Mouse (Mus musculus) forebrain, embryonic 11.5 days (tissue): ENCODE measurements around the gene Gm17545. TPM values are rescaled to one million over a fixed set of nuclear protein-coding genes. Genes with fewer than 3 reads are reported as not detected.

Source experiments
- ATAC-seq: fragments of 200-750 bp; cut with Nextera tagmentation; replicated peaks from 2 replicates; pipeline ENCODE4 v1.8.0; 2017; ENCODE audit warnings: moderate TSS enrichment; ENCODE audit not compliant: low FRiP score
- DNase-seq: peaks from one replicate; pipeline ENCODE4 v3.0.0-alpha.2; 2017; ENCODE audit warnings: low spot score
- H3K27ac ChIP-seq: fragments of 300-500 bp; sonication (generic); 2 replicates; pipeline ENCODE4 v1.5.1; 2014; ENCODE audit warnings: low read depth, low read length
- H3K27me3 ChIP-seq: fragments of 300-500 bp; sonication (generic); 2 replicates; pipeline ENCODE4 v1.6.1; 2014; ENCODE audit warnings: mild to moderate bottlenecking, low read length, mixed read lengths; ENCODE audit not compliant: control insufficient read depth, insufficient read depth
- H3K36me3 ChIP-seq: fragments of 300-500 bp; sonication (generic); 2 replicates; pipeline ENCODE4 v1.6.1; 2014; ENCODE audit warnings: mild to moderate bottlenecking, low read length, moderate library complexity, mixed read lengths; ENCODE audit not compliant: control insufficient read depth, insufficient read depth
- H3K4me1 ChIP-seq: fragments of 300-500 bp; sonication (generic); replicated peaks from 2 replicates; pipeline ENCODE4 v1.6.1; 2014; ENCODE audit warnings: low read length, mixed read lengths; ENCODE audit not compliant: control insufficient read depth, insufficient read depth
- H3K4me2 ChIP-seq: fragments of 300-500 bp; sonication (generic); 2 replicates; pipeline ENCODE4 v1.6.1; 2014; ENCODE audit warnings: low read depth, mild to moderate bottlenecking, low read length, moderate library complexity, mixed read lengths; ENCODE audit not compliant: severe bottlenecking
- H3K4me3 ChIP-seq: fragments of 300-500 bp; sonication (generic); 2 replicates; pipeline ENCODE4 v1.5.1; 2014; ENCODE audit warnings: low read depth, low read length
- H3K9ac ChIP-seq: fragments of 300-500 bp; sonication (generic); 2 replicates; pipeline ENCODE4 v1.6.1; 2014; ENCODE audit warnings: low read length
- H3K9me3 ChIP-seq: fragments of 300-500 bp; sonication (generic); 2 replicates; pipeline ENCODE4 v1.6.1; 2016; ENCODE audit warnings: low read length, mixed read lengths; ENCODE audit not compliant: control insufficient read depth
- WGBS: fragments of 180-500 bp; shearing (Covaris S2); extraction: QIAGEN DNeasy Blood & Tissue Kit; methylation state at CpG from one replicate; pipeline ENCODE4 v1.1.7; 2014; 5-methylcytosine and 5-hydroxymethylcytosine counted together
- polyA plus RNA-seq: library from polyadenylated mRNA; unstranded; fragments of >200 nt; fragmentation: Nextera tagmentation; extraction: Ambion mirVana; gene quantifications from 2 replicates; pipeline ENCODE4 v1.2.1, GENCODE M21; 2014

Gene Gm17545
- polyA plus RNA-seq, 1 experiment from 2014 or later = not detected

GRCm38 (mm10) chr9:22468899-22469259 is 14.8 kb downstream of the Gm17545 start:
- Histone ChIP-seq H3K4me1 (peaks cover 2% of the 10 kb centered on the region; the same call in 1 of the 2 replicates), H3K9me3 (no peaks in the 10 kb centered on the region), H3K27me3 (no peaks in the 10 kb centered on the region), H3K4me2 (no peak overlapping the region), H3K4me3 (no peak overlapping the region), H3K36me3 (no peaks in the 10 kb centered on the region), H3K27ac (no peak overlapping the region), H3K9ac (no peak overlapping the region; the same call in 1 of the 2 replicates)
- 78% methylated on average over 8 of the region's 8 CpGs for WGBS
- DNase-seq = no peak
- ATAC-seq = no peak

- ATAC-seq (no peak), DNase-seq (no peak)
- peak within 1 kb of the TSS; percentile 84; the same call in 1 of the 2 replicates for H3K9ac ChIP-seq
- H3K4me2 ChIP-seq = peak within 1 kb of the TSS; percentile 81
- no peaks in the 10 kb centered on the region for H3K36me3 ChIP-seq
- H3K27ac ChIP-seq = no peak within 1 kb of the TSS
- peak within 1 kb of the TSS; percentile 78 for H3K4me3 ChIP-seq
- H3K27me3 ChIP-seq = no peaks in the 10 kb centered on the region
- H3K4me1 ChIP-seq = peaks cover 2% of the 10 kb centered on the region; the same call in 1 of the 2 replicates
- WGBS = 88% methylated on average over 3 of the region's 3 CpGs
- no peaks in the 10 kb centered on the region for H3K9me3 ChIP-seq
These were observed 15.6 kb downstream of the Gm17545 start, which contains the start of gene Rp9 for GRCm38 (mm10) chr9:22469643-22470042. Gene Rp9 (minus strand): TSS chr9:22469743.

DNA sequence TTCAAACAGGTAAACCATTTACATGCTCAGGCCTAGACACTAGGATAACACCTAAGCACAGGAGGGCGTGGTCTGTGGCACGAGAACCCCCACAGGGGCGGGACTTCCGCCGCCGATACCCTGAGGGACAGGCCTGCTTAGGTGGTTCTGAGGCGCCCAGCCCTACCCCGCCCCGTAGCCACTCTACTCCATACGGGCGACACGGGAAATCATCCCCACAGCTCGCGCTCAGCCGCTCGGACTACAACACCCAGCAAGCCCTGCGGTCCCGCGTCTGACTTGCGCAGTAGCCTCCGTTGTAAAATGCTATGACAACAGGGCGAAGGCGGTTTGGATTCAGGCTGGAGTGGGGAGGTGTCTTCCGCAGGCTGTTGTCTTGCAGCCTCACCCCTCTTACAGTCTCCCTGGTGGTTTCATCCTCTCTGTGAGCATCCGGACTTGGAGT is 21.4 kb downstream of the Gm17545 start, which contains the start of gene Bbs9:
Gene Bbs9 (plus strand): TSS at position 292 of the 445 bp plus-strand sequence.
- Histone ChIP-seq H3K4me3 (peak within 1 kb of the TSS; percentile 56), H3K9me3 (no peaks in the 10 kb centered on the region), H3K4me1 (no peaks in the 10 kb centered on the region)

GRCm38 (mm10) chr9:22476265-22476664 is 22.2 kb downstream of the Gm17545 start:
- peak overlapping the region; percentile 67 for H3K4me2 ChIP-seq
- DNase-seq (no peak), ATAC-seq (no peak)
- peak overlapping the region; percentile 64 for H3K9ac ChIP-seq
- no peaks in the 10 kb centered on the region for H3K27me3 ChIP-seq
- peak overlapping the region; percentile 56 for H3K4me3 ChIP-seq
- no peaks in the 10 kb centered on the region for H3K36me3 ChIP-seq
- WGBS = 8% methylated on average over 10 of the region's 10 CpGs
- H3K4me1 ChIP-seq = no peaks in the 10 kb centered on the region
- H3K9me3 ChIP-seq = no peaks in the 10 kb centered on the region
- no peak overlapping the region for H3K27ac ChIP-seq

More for the DNA sequence above, 21.4 kb downstream of the Gm17545 start, which contains the start of gene Bbs9:
- H3K4me2 ChIP-seq = peak within 1 kb of the TSS; percentile 67
- H3K36me3 ChIP-seq = no peaks in the 10 kb centered on the region
- peak within 1 kb of the TSS; percentile 64 for H3K9ac ChIP-seq
- 1% methylated on average over 25 of the region's 25 CpGs for WGBS
- no peak within 1 kb of the TSS for H3K27ac ChIP-seq
- H3K27me3 ChIP-seq = no peaks in the 10 kb centered on the region
- peak; percentile 100 for ATAC-seq
- peak; percentile 95 for DNase-seq

- H3K9me3 ChIP-seq = no peaks in the 10 kb centered on the region
- H3K9ac ChIP-seq = no peak overlapping the region
- DNase-seq (no peak), ATAC-seq (no peak)
- no peaks in the 10 kb centered on the region for H3K4me1 ChIP-seq
- WGBS = 92% methylated on average over 8 of the region's 8 CpGs
- no peak overlapping the region for H3K4me2 ChIP-seq
- H3K4me3 ChIP-seq = no peak overlapping the region
- H3K27ac ChIP-seq = no peak overlapping the region
- H3K27me3 ChIP-seq = no peaks in the 10 kb centered on the region
- H3K36me3 ChIP-seq = no peaks in the 10 kb centered on the region
These were observed 24.9 kb downstream of the Gm17545 start for GRCm38 (mm10) chr9:22478946-22479345.

DNA sequence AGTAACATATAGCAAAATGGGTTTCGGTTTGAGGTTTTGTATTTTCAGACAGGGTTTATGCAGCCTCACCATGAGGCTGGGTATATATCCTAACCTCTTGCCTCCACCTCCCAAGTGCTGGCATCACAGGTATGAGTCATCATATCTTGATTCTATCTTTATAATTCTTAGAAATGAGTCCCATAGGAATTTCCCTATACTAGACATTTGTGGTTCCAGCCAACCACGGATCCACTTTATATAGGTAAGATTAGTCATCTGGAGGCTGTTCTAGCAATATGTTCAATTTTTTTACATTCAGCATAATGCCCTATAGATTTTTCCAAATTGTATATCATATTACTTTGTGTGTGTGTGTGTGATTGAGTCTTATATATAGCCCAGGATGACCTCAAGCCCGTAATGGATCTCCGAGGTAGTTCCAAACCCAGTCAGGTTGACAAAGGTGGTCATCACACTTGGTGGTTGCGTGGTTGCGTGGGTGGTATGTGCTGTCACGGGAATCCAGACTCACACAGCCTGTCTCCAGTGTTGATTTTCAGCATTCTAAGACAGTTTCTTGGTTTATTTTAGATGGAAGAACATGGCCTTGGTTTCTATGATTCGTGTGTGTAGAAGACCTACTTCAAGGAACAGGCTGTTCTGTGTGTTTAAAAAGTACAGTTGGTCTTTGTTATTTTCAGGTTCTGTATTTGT is 29.9 kb downstream of the Gm17545 start:
- Histone ChIP-seq H3K27me3 (no peaks in the 10 kb centered on the region), H3K4me1 (no peaks in the 10 kb centered on the region), H3K9ac (no peak overlapping the region), H3K36me3 (no peaks in the 10 kb centered on the region), H3K4me2 (no peak overlapping the region), H3K27ac (no peak overlapping the region), H3K4me3 (no peak overlapping the region), H3K9me3 (no peaks in the 10 kb centered on the region)
- WGBS = 96% methylated on average over 8 of the region's 8 CpGs
- no peak for ATAC-seq
- no peak for DNase-seq

- H3K4me3 ChIP-seq = no peak overlapping the region
- H3K9ac ChIP-seq = no peak overlapping the region
- H3K27me3 ChIP-seq = no peaks in the 10 kb centered on the region
- H3K4me2 ChIP-seq = no peak overlapping the region
- DNase-seq (no peak), ATAC-seq (no peak)
- H3K36me3 ChIP-seq = no peaks in the 10 kb centered on the region
- WGBS = 93% methylated on average over 12 of the region's 12 CpGs
- H3K9me3 ChIP-seq = no peaks in the 10 kb centered on the region
- H3K27ac ChIP-seq = no peak overlapping the region
- H3K4me1 ChIP-seq = no peaks in the 10 kb centered on the region
These were observed 30.6 kb downstream of the Gm17545 start for GRCm38 (mm10) chr9:22484562-22485308.

- WGBS = 88% methylated on average over 7 of the region's 7 CpGs
- no peaks in the 10 kb centered on the region for H3K9me3 ChIP-seq
- DNase-seq (no peak), ATAC-seq (no peak)
- H3K27ac ChIP-seq = no peak overlapping the region
- no peak overlapping the region for H3K4me3 ChIP-seq
- no peaks in the 10 kb centered on the region for H3K27me3 ChIP-seq
- H3K9ac ChIP-seq = no peak overlapping the region
- H3K4me2 ChIP-seq = no peak overlapping the region
- H3K36me3 ChIP-seq = no peaks in the 10 kb centered on the region
- no peaks in the 10 kb centered on the region for H3K4me1 ChIP-seq
These were observed 32.1 kb downstream of the Gm17545 start for GRCm38 (mm10) chr9:22486211-22486610.
